Mouse (Mus musculus) cerebellum, adult 2 months (tissue): Measurements from ENCODE around the gene Ccnd2.

Source experiments
- CTCF ChIP-seq: fragments of 200-500 bp; IDR thresholded peaks from 2 replicates; pipeline ENCODE4 v1.5.1; 2011; ENCODE audit warnings: low read depth, mild to moderate bottlenecking, control low read depth, low read length, moderate library complexity, borderline replicate concordance; ENCODE audit not compliant: insufficient read depth
- POLR2A ChIP-seq: fragments of 200-500 bp; IDR thresholded peaks from 2 replicates; pipeline ENCODE4 v1.6.1; 2011; ENCODE audit warnings: low read length, control low read depth, borderline replicate concordance; ENCODE audit not compliant: insufficient read depth

DNA sequence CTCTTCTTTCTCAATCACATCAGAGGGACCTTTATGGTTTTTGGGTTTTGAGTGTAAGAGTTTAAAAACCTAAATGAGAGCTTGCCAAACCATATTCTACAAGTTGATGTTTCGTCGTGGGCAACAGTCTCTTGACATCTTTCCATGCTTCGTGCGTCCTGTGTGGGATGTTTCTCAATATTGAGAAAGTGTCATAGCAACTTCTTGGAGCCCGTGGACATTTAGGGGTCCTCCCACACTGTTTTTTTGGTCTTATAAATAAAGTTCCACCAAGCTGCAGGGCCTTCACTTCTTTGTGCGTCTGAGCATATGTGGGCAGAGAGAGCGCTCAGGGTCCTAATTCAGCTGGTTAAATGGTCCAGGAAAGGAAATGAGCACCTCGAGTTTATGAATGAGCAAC is 18.7 kb upstream of the Ccnd2 start:
- TF ChIP-seq POLR2A (no peak), CTCF (no peak)
